Mouse (Mus musculus) fat pad, adult 2 months (tissue): ENCODE measurements around the gene Naglu.

ENCODE experiments used
- DNase-seq: peaks from one replicate; pipeline ENCODE4 v3.0.0-alpha.2; 2011; ENCODE audit warnings: low read depth, low spot score; ENCODE audit errors: extremely low read depth

The Naglu gene

DNA sequence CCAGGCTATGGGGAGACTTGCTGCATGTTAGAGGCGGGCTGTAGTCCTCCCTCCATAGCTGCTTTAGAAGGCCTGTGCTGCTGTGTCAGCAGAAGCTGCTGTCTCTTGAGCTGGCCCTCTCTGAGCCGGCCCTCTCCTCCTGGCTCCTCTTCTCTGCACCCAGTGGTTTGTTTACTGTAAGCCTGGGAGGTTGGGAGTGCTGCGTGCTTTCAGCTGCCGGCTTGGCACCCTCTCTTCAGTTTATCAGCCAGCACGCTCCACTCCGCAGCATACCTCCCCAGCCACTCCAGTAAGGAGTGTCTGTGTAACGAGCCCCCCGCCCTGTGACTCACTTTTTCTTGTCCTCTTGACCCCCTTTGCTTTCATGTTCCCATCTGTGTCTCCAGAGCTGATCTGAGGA is 12.9 kb upstream of the Naglu start:
- DNase-seq: no peak

DNA sequence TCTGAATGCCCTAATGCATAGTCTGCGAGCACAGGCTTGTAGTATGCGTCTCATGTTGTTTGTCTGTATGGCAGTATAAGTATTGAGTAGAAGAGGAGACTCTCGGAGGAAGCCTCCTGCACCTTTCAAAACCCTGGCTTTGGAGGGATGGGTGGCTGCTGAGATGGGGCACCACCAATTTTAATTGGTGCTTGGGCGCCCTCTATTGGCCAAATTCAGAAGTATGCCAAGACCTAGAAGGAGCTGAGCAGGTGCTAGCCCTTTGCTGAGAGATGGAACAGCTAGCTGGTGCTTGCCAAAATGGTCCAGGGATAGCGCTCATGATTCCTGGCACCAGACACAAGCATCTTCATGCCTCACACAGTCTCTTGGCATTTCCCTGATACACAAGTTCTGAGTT is 12.0 kb upstream of the Naglu start:
- DNase-seq: no peak

DNA sequence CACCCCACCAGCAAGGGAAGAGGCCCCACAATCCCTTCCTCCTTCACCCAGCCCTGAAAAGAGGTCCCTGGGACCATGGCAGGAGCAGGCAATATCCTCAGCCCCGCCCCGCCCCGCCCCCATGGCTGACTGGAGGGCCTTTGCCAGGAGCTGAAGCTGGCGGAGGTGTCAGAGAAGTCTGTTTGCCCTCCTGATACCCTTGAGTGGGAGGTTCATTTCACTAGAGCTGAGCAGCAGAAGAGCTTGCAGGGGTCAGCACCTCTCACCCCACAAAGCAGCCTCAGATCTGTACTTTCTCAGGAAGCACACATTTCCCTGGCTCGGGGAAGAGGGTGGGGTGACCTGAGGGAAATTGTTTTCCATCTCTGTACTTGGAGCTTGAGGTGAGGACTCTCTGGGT is 11.1 kb upstream of the Naglu start:
- no peak for DNase-seq

- DNase-seq: no peak
Observed at GRCm38 (mm10) chr11:101059473-101059872, 10.3 kb upstream of the Naglu start.

- DNase-seq: no peak
Observed at GRCm38 (mm10) chr11:101060126-101060525, 9.7 kb upstream of the Naglu start.

DNA sequence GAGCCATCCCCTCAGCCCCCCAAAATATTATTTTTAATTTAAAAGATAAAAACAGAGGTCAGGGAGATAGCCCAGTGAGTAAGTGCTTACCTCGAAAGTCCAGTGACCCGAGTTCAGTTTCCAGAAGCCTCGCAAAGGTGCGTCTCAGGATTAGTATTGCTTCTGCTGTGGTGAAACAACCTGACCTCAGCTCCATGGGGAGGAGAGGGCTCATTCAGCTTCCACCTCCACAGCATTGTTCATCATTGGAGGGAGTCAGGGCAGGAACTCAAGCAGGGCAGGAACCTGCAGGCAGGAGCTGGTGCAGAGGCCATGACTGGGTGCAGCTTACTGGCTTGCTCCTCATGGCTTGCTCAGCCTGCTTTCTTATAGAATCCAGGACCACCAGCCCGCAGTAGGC is 8.8 kb upstream of the Naglu start:
- no peak for DNase-seq

DNA sequence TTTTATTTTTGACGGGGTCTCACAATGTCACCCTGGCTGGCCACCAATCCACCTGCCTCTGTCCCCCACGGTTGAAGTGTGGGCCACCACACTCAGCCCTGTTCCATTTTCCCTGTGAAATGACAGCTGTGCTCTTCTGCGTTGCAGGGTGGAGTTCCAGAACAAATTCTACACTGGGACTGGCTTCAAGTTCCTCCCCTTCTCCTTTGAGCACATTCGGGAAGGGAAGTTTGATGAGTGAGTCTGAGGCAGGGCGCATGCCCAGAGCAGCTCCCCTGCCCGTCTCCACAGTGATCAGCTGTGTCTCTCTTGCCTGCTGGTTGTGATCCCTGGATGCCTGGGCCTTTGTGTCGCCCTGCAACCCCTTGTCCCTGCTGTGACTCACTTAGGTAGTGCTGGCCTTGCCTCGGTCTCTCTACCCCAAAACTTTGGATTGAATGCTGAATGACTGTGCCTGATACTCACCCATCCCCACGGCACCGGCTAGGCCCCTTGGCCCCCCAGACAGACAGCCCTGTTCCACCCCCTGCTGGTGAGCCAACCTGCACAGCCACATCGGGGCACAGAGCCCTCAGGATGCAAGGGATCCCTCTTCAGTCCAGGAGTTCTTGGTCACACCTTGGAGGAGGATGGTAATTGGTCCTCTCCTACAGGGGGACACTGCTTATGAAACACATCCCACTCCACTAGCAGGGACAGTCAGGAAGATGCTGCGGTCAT is 7.5 kb upstream of the Naglu start:
- DNase-seq: no peak

GRCm38 (mm10) chr11:101062971-101063675 is 6.7 kb upstream of the Naglu start:
- DNase-seq: no peak

GRCm38 (mm10) chr11:101063676-101064327 is 6.0 kb upstream of the Naglu start:
- no peak for DNase-seq

GRCm38 (mm10) chr11:101064462-101064861 is 5.3 kb upstream of the Naglu start:
- no peak for DNase-seq

- no peak for DNase-seq
Observed at GRCm38 (mm10) chr11:101065002-101065401, 4.8 kb upstream of the Naglu start.

DNA sequence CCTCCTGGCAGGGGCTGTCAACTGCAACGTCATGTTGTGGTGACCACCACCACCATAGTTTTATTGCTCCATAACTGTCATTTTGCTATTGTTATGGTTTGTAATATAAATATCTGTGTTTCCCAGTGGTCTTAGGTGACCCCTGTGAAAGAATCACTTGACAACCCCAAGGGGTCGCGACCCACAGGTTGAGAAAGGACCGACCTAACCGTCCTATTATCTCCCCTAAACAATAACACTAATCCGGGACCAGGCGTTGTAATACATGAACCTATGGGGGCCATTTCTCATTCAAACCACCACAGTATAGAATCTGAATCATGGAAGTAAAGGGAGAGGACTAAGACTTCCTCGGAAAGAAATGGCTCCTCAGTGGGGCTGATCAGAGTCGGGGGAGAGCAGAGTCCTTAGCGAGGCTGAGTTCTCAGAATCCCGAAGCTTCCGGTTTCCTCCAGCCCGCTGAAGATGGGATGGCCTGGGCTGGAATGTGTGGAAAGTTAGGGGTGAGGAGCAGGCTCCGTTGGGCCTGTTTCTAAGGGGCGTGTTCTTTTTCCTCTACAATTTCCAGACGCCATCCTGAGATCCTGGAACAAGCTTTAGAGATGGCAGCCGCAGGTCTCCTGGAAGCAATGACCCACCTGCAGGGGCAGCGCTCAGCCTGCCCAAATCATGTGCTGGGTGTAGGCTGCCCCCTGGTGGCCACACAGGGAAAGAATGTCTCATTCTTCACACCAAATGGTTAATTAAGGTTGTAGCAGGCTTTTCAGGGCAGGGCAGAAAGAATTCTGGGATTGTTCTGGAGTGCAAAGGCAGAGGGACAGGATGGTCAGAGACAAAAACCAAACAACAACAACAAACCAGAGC is 3.0 kb upstream of the Naglu start:
- DNase-seq: no peak

DNA sequence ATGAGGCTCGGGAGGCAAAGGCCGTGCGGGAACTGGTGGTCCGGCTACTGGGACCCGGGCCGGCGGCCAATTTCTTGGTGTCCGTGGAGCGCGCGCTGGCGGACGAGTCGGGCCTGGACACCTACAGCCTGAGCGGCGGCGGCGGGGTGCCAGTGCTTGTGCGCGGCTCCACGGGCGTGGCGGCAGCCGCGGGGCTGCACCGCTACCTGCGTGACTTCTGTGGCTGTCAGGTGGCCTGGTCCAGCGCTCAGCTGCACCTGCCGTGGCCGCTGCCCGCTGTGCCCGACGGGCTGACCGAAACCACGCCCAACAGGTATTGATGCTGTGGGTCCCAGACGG is 346 bp downstream of the Naglu start:
- DNase-seq: no peak

DNA sequence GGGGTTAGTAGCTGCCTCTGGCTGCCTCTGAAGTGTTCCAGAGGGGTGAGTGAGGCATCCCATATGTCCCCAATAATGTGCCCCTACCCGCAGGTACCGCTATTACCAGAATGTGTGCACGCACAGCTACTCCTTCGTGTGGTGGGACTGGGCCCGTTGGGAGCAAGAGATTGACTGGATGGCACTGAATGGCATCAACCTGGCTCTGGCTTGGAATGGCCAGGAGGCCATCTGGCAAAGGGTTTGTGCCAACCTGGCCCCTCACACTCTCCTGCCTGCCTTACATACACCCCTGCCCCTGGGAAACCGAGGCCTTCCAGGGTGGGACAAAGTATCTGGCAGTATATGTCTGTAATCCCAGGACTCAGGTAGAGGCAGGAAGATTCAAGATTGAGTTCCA is 1.2 kb downstream of the Naglu start:
- no peak for DNase-seq

DNA sequence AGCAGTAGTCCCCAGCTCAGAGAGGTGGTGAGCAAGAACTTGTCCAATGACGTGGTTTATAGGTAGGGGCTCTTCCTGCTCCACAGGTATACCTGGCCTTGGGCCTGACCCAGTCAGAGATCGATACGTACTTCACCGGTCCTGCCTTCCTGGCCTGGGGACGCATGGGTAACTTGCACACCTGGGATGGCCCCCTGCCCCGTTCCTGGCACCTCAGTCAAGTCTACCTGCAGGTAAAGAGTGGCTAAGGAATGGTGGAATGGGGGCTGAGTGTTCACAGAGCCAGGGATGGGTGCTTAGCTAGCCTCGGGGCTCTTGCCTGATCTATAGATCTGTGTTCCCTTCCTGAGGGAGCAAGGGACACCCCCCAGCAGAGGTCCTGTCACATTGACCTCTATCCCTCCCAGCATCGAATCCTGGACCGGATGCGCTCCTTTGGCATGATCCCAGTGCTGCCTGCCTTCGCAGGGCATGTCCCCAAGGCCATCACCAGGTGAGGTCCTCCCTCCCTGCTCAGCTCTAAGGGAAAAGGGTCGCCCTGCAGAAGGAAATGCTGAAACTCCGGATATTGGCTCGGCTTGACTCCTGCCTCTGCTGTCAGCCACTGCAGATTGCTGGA is 2.1 kb downstream of the Naglu start:
- no peak for DNase-seq

DNA sequence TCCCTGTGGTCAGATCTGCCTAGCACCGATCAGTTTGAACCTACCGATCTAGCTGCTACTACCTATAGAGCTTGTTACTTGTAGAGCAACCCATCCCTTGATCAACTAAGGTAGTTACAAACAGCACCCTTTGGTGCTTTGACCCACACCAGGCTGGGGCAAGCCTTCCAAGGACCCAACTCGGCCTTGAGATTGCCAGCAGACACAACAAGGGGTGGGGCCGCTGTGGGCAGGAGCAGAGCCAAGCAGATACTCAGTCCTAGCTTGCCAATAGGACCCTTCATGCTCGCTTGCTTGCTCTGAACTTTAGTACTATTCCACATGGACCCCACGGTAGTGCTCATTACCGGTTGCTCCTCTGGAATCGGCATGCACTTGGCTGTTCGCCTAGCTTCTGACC is 8.3 kb downstream of the Naglu start, which contains the start of gene Hsd17b1:
Hsd17b1 (plus strand) TSS at position 291 of the 400 bp plus-strand sequence.
- no peak for DNase-seq

GRCm38 (mm10) chr11:101079746-101080145 is 9.9 kb downstream of the Naglu start:
- DNase-seq: no peak

DNA sequence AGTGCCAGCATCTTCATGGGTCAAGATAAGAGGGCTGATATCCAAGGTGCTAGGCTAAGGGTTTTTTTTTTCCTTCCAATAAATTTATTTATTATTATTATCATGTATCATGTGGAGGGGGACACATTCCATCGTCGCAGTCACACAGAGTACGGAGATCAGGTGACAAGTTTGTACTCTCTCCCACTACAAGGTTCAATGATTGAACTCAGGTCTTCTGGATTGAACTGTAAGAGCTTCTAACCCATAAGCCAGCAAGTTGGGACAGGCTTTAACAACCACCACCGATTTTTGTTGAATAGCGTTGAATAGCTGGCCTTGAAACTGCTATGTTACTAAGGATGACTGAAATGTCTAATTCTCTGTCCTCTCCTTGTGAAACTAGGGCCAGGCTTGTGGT is 10.6 kb downstream of the Naglu start:
- no peak for DNase-seq

- DNase-seq: no peak
Observed at GRCm38 (mm10) chr11:101081659-101082058, 11.8 kb downstream of the Naglu start.

DNA sequence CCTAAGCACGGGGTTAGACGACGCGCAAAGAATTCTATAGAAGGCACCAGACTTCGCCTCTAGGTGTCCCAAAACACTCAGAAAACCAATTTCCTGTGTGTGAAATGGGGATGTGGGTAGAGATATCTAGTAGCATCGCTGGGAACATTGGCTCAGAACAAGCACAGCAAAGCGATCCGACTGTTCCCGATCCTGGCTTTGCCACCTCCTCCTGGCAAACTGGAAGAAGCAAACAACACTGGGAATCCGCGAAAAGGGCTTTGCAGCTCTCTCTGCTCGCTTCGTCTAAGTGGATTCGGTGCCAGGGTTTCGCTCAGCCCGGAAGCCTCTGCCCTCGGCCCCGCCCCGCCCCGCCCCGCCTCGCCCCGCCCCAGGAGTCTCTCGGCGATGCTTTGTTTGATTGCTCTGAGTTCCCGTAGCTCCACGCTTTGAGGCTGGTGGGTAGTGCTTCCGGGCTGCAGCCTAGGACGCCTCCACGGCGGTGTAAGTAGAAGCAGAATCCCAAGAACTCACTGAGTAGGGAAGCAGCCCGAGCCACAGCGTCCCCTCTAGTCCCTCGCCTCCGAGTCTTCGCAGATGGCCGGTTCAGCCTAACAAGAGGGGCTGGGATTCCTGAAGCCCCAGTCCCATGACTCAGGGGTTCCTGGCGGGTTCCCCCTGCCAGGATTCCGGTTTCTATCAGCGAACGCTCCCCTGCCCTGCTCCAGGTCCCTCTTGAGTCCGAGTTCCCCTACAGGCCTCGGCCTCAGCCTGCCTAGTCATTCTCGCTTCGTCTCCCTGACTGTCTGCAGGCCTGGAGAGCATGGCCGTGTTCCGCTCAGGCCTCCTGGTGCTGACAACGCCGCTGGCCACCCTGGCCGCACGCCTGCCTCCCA is 12.6 kb downstream of the Naglu start, which contains the start of gene Coasy:
Coasy (plus strand) TSS at position 358 of the 875 bp plus-strand sequence.
- DNase-seq: no peak
